Mouse (Mus musculus) embryonic fibroblast, embryonic 13.5 days (primary cell): ENCODE measurements at regions not wholly inside any gene's neighbourhood (a gene's known extent, or its start where the extent isn't known, plus 50 kb on each side); places are given as distances from the start of the nearest gene placed in this dataset.

Source experiments
- H3K27ac ChIP-seq: 2 replicates; pipeline ENCODE4 v1.5.1; 2012; ENCODE audit warnings: low read length, control low read depth, inconsistent platforms; ENCODE audit not compliant: insufficient read depth
- H3K4me1 ChIP-seq: 2 replicates; pipeline ENCODE4 v1.6.1; 2011; ENCODE audit warnings: low read length; ENCODE audit not compliant: control insufficient read depth, insufficient read depth
- H3K4me3 ChIP-seq: 2 replicates; pipeline ENCODE4 v1.5.1; 2011; ENCODE audit warnings: mild to moderate bottlenecking, control low read depth, low read length; ENCODE audit not compliant: insufficient read depth
- CTCF ChIP-seq: IDR thresholded peaks from 2 replicates; pipeline ENCODE4 v1.5.1; 2011; ENCODE audit warnings: mild to moderate bottlenecking, control low read depth, low read length, moderate library complexity, borderline replicate concordance; ENCODE audit not compliant: insufficient read depth
- POLR2A ChIP-seq: IDR thresholded peaks from 2 replicates; pipeline ENCODE4 v1.6.1; 2011; ENCODE audit warnings: low read depth, mild to moderate bottlenecking, control low read depth, low read length, moderate library complexity

- H3K4me3 ChIP-seq = no peak overlapping the region
- no peak overlapping the region for H3K27ac ChIP-seq
- no peak for TF ChIP-seq POLR2A
- TF ChIP-seq CTCF = no peak
- H3K4me1 ChIP-seq = no peaks in the 10 kb centered on the region
These were observed 178.9 kb downstream of the Usp46 start for GRCm38 (mm10) chr5:73889342-73889741.

DNA sequence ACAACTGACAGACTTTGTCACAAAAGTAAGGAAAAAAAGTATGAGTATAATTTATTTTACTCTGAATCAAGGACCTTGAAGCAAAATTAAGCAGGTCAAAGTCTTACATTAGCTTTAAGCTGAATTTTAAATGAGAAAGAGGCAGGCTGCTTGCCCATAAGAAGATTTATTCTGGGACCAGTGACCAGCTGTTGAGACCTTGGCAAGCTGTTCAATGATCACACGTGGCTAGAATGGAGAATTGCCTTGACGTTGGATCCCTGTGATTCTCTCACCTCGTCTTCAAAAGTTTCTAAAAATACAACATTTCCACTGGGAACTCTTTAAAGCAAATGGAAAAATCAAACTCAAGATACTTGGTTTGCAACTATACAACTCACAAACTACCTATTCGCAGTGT is 177.3 kb downstream of the Usp46 start:
- no peak overlapping the region for H3K4me3 ChIP-seq
- TF ChIP-seq POLR2A = no peak
- TF ChIP-seq CTCF = no peak

GRCm38 (mm10) chr5:73891606-73892005 is 176.6 kb downstream of the Usp46 start:
- H3K27ac ChIP-seq = no peak overlapping the region
- TF ChIP-seq CTCF (no peak), POLR2A (no peak)
- H3K4me1 ChIP-seq = no peaks in the 10 kb centered on the region
- no peak overlapping the region for H3K4me3 ChIP-seq

More for the DNA sequence above, 177.3 kb downstream of the Usp46 start:
- Histone ChIP-seq H3K27ac (no peak overlapping the region), H3K4me1 (no peaks in the 10 kb centered on the region)

- no peak overlapping the region for H3K4me3 ChIP-seq
These were observed 175.6 kb downstream of the Usp46 start for GRCm38 (mm10) chr5:73892440-73893225.

GRCm38 (mm10) chr5:73895186-73895585 is 173.0 kb downstream of the Usp46 start:
- TF ChIP-seq CTCF (no peak), POLR2A (no peak)
- Histone ChIP-seq H3K27ac (no peak overlapping the region), H3K4me3 (no peak overlapping the region), H3K4me1 (no peaks in the 10 kb centered on the region)

More at GRCm38 (mm10) chr5:73892440-73893225, 175.6 kb downstream of the Usp46 start:
- Histone ChIP-seq H3K4me1 (no peaks in the 10 kb centered on the region), H3K27ac (no peak overlapping the region)
- TF ChIP-seq CTCF (no peak), POLR2A (no peak)

- Histone ChIP-seq H3K4me3 (no peak overlapping the region), H3K27ac (no peak overlapping the region), H3K4me1 (no peaks in the 10 kb centered on the region)
- TF ChIP-seq CTCF (no peak), POLR2A (no peak)
These were observed 171.4 kb downstream of the Usp46 start for GRCm38 (mm10) chr5:73896785-73897184.

DNA sequence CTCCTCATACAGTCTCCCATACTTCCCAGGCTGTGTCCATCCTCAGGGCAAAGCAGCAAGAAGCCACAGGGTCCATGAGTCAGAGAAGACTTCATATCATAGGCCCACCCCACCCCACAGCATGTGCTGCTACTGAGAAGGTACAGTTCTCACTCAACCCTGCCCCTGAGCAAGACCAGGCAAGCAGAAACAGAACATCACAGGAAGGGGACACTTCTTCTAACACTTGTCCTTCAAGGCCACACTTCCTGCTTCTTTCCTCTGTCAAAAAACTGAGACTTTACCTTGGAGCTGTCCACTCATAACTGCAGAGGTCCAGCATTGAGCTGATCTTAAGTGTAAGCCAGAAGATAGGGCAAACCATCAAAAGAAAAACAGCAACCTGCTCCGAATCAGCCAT is 166.6 kb downstream of the Usp46 start:
- TF ChIP-seq CTCF (no peak), POLR2A (no peak)
- H3K4me1 ChIP-seq = peaks cover 2% of the 10 kb centered on the region; the same call in 1 of the 2 replicates
- no peak overlapping the region for H3K27ac ChIP-seq
- no peak overlapping the region for H3K4me3 ChIP-seq

- no peak overlapping the region for H3K27ac ChIP-seq
- TF ChIP-seq CTCF (no peak), POLR2A (no peak)
- H3K4me1 ChIP-seq = peaks cover 2% of the 10 kb centered on the region; the same call in 1 of the 2 replicates
- H3K4me3 ChIP-seq = no peak overlapping the region
These were observed 165.6 kb downstream of the Usp46 start for GRCm38 (mm10) chr5:73902470-73903218.

GRCm38 (mm10) chr5:73903219-73903570 is 165.0 kb downstream of the Usp46 start:
- Histone ChIP-seq H3K4me3 (no peak overlapping the region), H3K27ac (no peak overlapping the region), H3K4me1 (peaks cover 2% of the 10 kb centered on the region; the same call in 1 of the 2 replicates)
- TF ChIP-seq POLR2A = no peak
- TF ChIP-seq CTCF = no peak
